Mouse (Mus musculus) forebrain, embryonic 10.5 days (tissue): Measurements from ENCODE around the gene Mbtps2. TPM values are rescaled to one million over a fixed set of nuclear protein-coding genes. Genes with fewer than 3 reads are reported as not detected.

ENCODE experiments used
- DNase-seq: peaks from one replicate; pipeline ENCODE4 v3.0.0-alpha.2; 2017; ENCODE audit warnings: low spot score; ENCODE audit errors: extremely low spot score
- H3K27ac ChIP-seq: fragments of 300-500 bp; sonication (generic); 2 replicates; pipeline ENCODE4 v1.5.1; 2016; ENCODE audit warnings: mild to moderate bottlenecking
- H3K27me3 ChIP-seq: fragments of 300-500 bp; sonication (generic); 2 replicates; pipeline ENCODE4 v1.6.1; 2016; ENCODE audit warnings: mild to moderate bottlenecking; ENCODE audit not compliant: poor library complexity, severe bottlenecking
- H3K36me3 ChIP-seq: fragments of 300-500 bp; sonication (generic); replicated peaks from 2 replicates; pipeline ENCODE4 v1.6.1; 2016; ENCODE audit warnings: mild to moderate bottlenecking, moderate library complexity
- H3K4me1 ChIP-seq: fragments of 300-500 bp; sonication (generic); 2 replicates; pipeline ENCODE4 v1.6.1; 2016
- H3K4me3 ChIP-seq: fragments of 300-500 bp; sonication (generic); 2 replicates; pipeline ENCODE4 v1.5.1; 2016; ENCODE audit warnings: mild to moderate bottlenecking, moderate library complexity
- H3K9me3 ChIP-seq: fragments of 300-500 bp; sonication (generic); 2 replicates; pipeline ENCODE4 v1.6.1; 2016; ENCODE audit warnings: mild to moderate bottlenecking, moderate library complexity
- WGBS: fragments of 180-500 bp; shearing (Covaris S2); methylation state at CpG from one replicate; pipeline ENCODE4 v1.1.7; 2016; 5-methylcytosine and 5-hydroxymethylcytosine counted together
- polyA plus RNA-seq: library from polyadenylated mRNA; unstranded; fragments of >200 nt; fragmentation: Nextera tagmentation; extraction: Ambion mirVana; gene quantifications from 2 replicates; pipeline ENCODE4 v1.2.1, GENCODE M21; 2016

The Mbtps2 gene
- polyA plus RNA-seq: 23.3 and 27.1 TPM in 2 replicates

DNA sequence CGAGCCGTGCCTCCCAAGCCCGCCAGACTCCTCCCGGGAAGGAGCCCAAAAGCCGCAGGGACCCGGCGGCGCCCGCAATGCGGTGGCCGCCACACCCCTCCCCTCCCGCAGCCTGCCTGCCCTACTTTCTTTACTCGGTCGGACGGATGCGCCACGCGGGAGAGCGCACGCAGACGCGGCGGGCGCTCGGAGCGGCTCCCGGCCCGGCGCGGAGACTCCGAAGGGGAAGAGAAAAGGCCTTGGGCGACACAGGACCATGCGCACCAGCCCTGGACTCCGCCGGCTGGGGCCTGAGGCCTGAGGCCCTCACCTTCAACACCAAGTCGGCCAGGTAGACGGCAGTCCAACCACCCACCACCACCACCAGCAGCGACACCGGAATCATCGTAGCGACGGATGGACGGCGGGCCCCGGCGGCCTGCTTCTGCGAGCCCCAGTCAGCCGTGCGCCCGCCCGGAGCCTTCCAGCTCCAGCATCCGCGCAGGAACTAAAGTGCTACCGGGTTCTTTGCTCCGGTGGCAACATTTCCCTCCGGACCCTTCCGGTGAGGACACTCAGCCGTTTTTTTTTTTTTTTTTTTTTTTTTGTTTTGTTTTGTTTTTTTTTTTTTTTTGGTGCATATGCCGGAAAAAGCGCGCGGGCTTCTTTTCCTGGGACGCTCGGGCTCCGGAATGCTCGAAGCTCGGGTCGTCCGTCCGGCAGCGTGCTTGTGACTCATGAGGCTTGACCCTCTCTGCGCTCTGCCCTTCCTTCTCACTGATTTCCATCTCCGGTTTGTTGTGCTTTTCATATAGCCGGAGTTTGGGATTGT lies at the start of gene Mbtps2:
TSS of gene Mbtps2 (minus strand) at position 530 of the 811 bp plus-strand sequence.
- peak within 1 kb of the TSS; percentile 67 for H3K4me3 ChIP-seq
- no peaks in the 10 kb centered on the region for H3K36me3 ChIP-seq
- WGBS: 11% methylated on average over 74 of the region's 74 CpGs
- no peaks in the 10 kb centered on the region for H3K9me3 ChIP-seq
- H3K27me3 ChIP-seq: peaks cover 9% of the 10 kb centered on the region; the same call in 1 of the 2 replicates
- H3K4me1 ChIP-seq: peaks cover 25% of the 10 kb centered on the region
- peak; percentile 61 for DNase-seq
- H3K27ac ChIP-seq: peak within 1 kb of the TSS; percentile 94

- DNase-seq: no peak
- H3K27me3 ChIP-seq: peaks cover 27% of the 10 kb centered on the region
- no peaks in the 10 kb centered on the region for H3K4me1 ChIP-seq
- WGBS: 93% methylated on average over 1 of the region's 1 CpGs
- H3K4me3 ChIP-seq: no peak overlapping the region
- H3K9me3 ChIP-seq: no peaks in the 10 kb centered on the region
- no peak overlapping the region for H3K27ac ChIP-seq
- no peaks in the 10 kb centered on the region for H3K36me3 ChIP-seq
Measured at GRCm38 (mm10) chrX:157646399-157646798, 47.9 kb upstream of the Mbtps2 start.

GRCm38 (mm10) chrX:157644700-157645099 lies 46.2 kb upstream of the Mbtps2 start:
- Histone ChIP-seq H3K27ac (no peak overlapping the region), H3K4me1 (no peaks in the 10 kb centered on the region), H3K27me3 (peaks cover 27% of the 10 kb centered on the region), H3K36me3 (no peaks in the 10 kb centered on the region), H3K9me3 (no peaks in the 10 kb centered on the region), H3K4me3 (no peak overlapping the region)
- DNase-seq: no peak
- 82% methylated on average over 4 of the region's 4 CpGs for WGBS

GRCm38 (mm10) chrX:157644300-157644699 lies 45.8 kb upstream of the Mbtps2 start:
- peaks cover 27% of the 10 kb centered on the region for H3K27me3 ChIP-seq
- peak; percentile 20 for DNase-seq
- WGBS: 24% methylated on average over 3 of the region's 3 CpGs
- no peaks in the 10 kb centered on the region for H3K9me3 ChIP-seq
- H3K4me1 ChIP-seq: no peaks in the 10 kb centered on the region
- H3K36me3 ChIP-seq: no peaks in the 10 kb centered on the region
- H3K4me3 ChIP-seq: no peak overlapping the region
- no peak overlapping the region for H3K27ac ChIP-seq

DNA sequence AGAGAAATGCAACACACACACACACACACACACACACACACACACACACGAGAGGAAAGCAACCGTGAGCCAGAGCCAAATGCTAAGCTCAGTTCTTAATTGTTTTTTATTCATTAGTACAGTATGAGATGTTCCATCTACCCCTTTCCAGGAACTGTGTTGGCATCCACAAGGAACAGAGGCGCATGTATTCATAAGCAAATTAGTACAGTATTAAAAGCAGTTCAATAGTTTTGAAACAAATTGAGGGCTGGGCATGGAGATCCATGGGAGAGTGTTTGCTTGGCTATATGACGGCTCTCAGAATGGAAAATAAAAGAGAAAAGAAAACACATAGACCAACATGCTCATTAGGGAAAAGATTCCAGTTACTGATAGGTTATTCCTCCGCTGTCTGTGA lies 44.3 kb upstream of the Mbtps2 start:
- Histone ChIP-seq H3K4me3 (no peak overlapping the region), H3K27me3 (peaks cover 27% of the 10 kb centered on the region), H3K4me1 (no peaks in the 10 kb centered on the region), H3K9me3 (no peaks in the 10 kb centered on the region), H3K36me3 (no peaks in the 10 kb centered on the region), H3K27ac (no peak overlapping the region)
- no peak for DNase-seq
- 85% methylated on average over 5 of the region's 5 CpGs for WGBS

GRCm38 (mm10) chrX:157637253-157637652 lies 38.7 kb upstream of the Mbtps2 start:
- no peaks in the 10 kb centered on the region; the same call in 1 of the 2 replicates for H3K9me3 ChIP-seq
- no peaks in the 10 kb centered on the region for H3K36me3 ChIP-seq
- H3K4me1 ChIP-seq: peaks cover 11% of the 10 kb centered on the region; the same call in 1 of the 2 replicates
- DNase-seq: no peak
- no peak overlapping the region for H3K27ac ChIP-seq
- no peak overlapping the region for H3K4me3 ChIP-seq
- H3K27me3 ChIP-seq: no peaks in the 10 kb centered on the region; the same call in 1 of the 2 replicates
- WGBS: 82% methylated on average over 1 of the region's 1 CpGs

- WGBS: 40% methylated on average over 3 of the region's 3 CpGs
- Histone ChIP-seq H3K36me3 (no peaks in the 10 kb centered on the region), H3K4me1 (peaks cover 11% of the 10 kb centered on the region; the same call in 1 of the 2 replicates), H3K27me3 (no peaks in the 10 kb centered on the region; the same call in 1 of the 2 replicates), H3K4me3 (no peak overlapping the region), H3K9me3 (no peaks in the 10 kb centered on the region; the same call in 1 of the 2 replicates), H3K27ac (no peak overlapping the region)
- DNase-seq: no peak
Measured at GRCm38 (mm10) chrX:157633676-157634414, 35.3 kb upstream of the Mbtps2 start.

GRCm38 (mm10) chrX:157630341-157630740 lies 31.8 kb upstream of the Mbtps2 start:
- Histone ChIP-seq H3K4me1 (peaks cover 11% of the 10 kb centered on the region; the same call in 1 of the 2 replicates), H3K27ac (no peak overlapping the region), H3K9me3 (peaks cover 5% of the 10 kb centered on the region; the same call in 1 of the 2 replicates), H3K4me3 (no peak overlapping the region), H3K36me3 (no peaks in the 10 kb centered on the region), H3K27me3 (no peaks in the 10 kb centered on the region)
- WGBS: 73% methylated on average over 4 of the region's 4 CpGs
- DNase-seq: no peak

- H3K36me3 ChIP-seq: no peaks in the 10 kb centered on the region
- no peaks in the 10 kb centered on the region for H3K9me3 ChIP-seq
- DNase-seq: no peak
- 23% methylated on average over 32 of the region's 32 CpGs for WGBS
- peak overlapping the region; percentile 56 for H3K27ac ChIP-seq
- no peaks in the 10 kb centered on the region for H3K27me3 ChIP-seq
- H3K4me1 ChIP-seq: peaks cover 5% of the 10 kb centered on the region; the same call in 1 of the 2 replicates
- peak overlapping the region; percentile 36 for H3K4me3 ChIP-seq
Measured at GRCm38 (mm10) chrX:157612894-157613293, 14.4 kb upstream of the Mbtps2 start.

GRCm38 (mm10) chrX:157601450-157601849 lies 2.9 kb upstream of the Mbtps2 start:
- Histone ChIP-seq H3K4me1 (peaks cover 12% of the 10 kb centered on the region), H3K27ac (no peak overlapping the region), H3K4me3 (no peak overlapping the region), H3K36me3 (no peaks in the 10 kb centered on the region), H3K9me3 (no peaks in the 10 kb centered on the region), H3K27me3 (peaks cover 9% of the 10 kb centered on the region; the same call in 1 of the 2 replicates)
- DNase-seq: no peak
- WGBS: 22% methylated on average over 3 of the region's 3 CpGs

DNA sequence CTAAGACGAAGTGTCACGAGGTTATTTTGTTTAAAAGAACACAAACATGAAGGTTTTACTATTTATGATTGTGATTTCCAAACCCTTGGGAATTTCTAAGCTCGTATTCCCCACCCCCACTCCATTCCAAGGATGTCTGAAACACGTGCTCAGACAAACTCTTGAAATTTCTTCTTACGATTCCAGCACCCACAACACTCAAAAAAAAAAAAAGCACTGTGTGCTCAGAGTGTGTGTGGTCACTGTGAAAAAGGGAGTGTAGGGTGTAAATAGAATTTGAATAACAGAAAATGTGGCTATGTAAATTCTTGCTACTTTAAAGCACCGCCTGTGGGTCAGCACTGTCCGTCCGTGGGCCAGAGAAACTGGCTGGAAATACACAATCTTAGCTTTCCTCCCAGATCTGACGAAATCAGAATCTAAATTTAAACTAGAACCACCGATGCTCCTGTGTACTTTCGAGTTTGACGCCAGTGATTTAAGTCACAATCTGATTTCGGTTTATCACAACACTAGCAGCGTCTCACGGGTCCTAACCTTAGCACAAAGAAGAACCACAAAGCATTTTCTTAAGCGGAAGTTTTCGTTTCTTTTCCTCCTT lies 830 bp downstream of the Mbtps2 start:
- H3K27ac ChIP-seq: peak overlapping the region; percentile 94
- H3K4me3 ChIP-seq: peak overlapping the region; percentile 67
- no peaks in the 10 kb centered on the region for H3K36me3 ChIP-seq
- DNase-seq: no peak
- peaks cover 5% of the 10 kb centered on the region; the same call in 1 of the 2 replicates for H3K27me3 ChIP-seq
- 23% methylated on average over 17 of the region's 17 CpGs for WGBS
- no peaks in the 10 kb centered on the region for H3K9me3 ChIP-seq
- peaks cover 25% of the 10 kb centered on the region for H3K4me1 ChIP-seq

DNA sequence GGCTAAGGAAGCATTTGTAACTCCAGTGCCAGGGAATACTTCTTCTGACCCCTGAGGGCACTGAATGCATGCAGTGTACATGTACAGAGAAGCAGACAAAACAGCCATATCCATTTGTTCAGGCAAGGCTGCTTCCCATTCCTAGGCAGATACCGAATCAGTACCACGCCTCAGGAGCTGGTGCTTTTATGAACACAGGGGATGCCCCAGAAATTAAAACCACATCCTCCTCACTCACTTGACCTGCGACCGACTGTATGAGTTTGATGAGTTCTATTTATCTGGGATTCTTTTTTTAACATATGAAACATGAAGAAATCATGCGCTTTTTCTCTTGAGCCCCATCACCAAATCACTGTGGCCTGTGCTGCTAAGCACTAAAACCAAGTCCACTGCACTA lies 1.7 kb downstream of the Mbtps2 start:
- H3K27me3 ChIP-seq: peaks cover 5% of the 10 kb centered on the region; the same call in 1 of the 2 replicates
- H3K4me1 ChIP-seq: peaks cover 25% of the 10 kb centered on the region
- 91% methylated on average over 5 of the region's 5 CpGs for WGBS
- no peaks in the 10 kb centered on the region for H3K36me3 ChIP-seq
- DNase-seq: no peak
- H3K9me3 ChIP-seq: no peaks in the 10 kb centered on the region
- peak overlapping the region; percentile 67 for H3K4me3 ChIP-seq
- peak overlapping the region; percentile 94; the same call in 1 of the 2 replicates for H3K27ac ChIP-seq
